Mouse (Mus musculus): ENCODE results near the gene Lmf1. TPM values are rescaled to one million over a fixed set of nuclear protein-coding genes. Genes with fewer than 3 reads are reported as not detected.

Gene Lmf1
- polyA plus RNA-seq, 1 experiment, result 15.2 TPM

GRCm38 (mm10) chr17:25652272-25652671 lies 73.4 kb downstream of the Lmf1 start:
- H3K9me3 ChIP-seq (replicated peaks; ENCODE audit: control insufficient read depth, insufficient read depth, low read length, poor library complexity, severe bottlenecking), result no peaks in the 10 kb centered on the region
- no peak for TF ChIP-seq EP300 (IDR thresholded peaks at IDR 0.05; ENCODE audit: insufficient read depth, low read depth, low read length)
- TF ChIP-seq POLR2A (IDR thresholded peaks at IDR 0.05; ENCODE audit: insufficient read depth, low read length), result no peak
- no peak for TF ChIP-seq CTCF (IDR thresholded peaks at IDR 0.05; ENCODE audit: low read depth, low read length)
- H3K9ac ChIP-seq (ENCODE audit: low read depth, poor library complexity, severe bottlenecking), result no peak overlapping the region
- H3K4me3 ChIP-seq (ENCODE audit: low read depth, low read length), result no peak overlapping the region
- no peaks in the 10 kb centered on the region for H3K36me3 ChIP-seq (ENCODE audit: control insufficient read depth, insufficient read depth, low read length, poor library complexity, severe bottlenecking)
- no peak overlapping the region for H3K27ac ChIP-seq (ENCODE audit: insufficient read depth, low read length)
- H3K27me3 ChIP-seq (ENCODE audit: control insufficient read depth, insufficient read depth, low read length, poor library complexity, severe bottlenecking), result no peaks in the 10 kb centered on the region
- H3K4me1 ChIP-seq (ENCODE audit: control insufficient read depth, insufficient read depth, low read length), result no peaks in the 10 kb centered on the region

GRCm38 (mm10) chr17:25656142-25656825 lies 77.4 kb downstream of the Lmf1 start:
- Histone ChIP-seq H3K4me3 (ENCODE audit: low read depth, low read length) (no peak overlapping the region), H3K9me3 (replicated peaks; ENCODE audit: control insufficient read depth, insufficient read depth, low read length, poor library complexity, severe bottlenecking) (no peaks in the 10 kb centered on the region), H3K9ac (ENCODE audit: low read depth, poor library complexity, severe bottlenecking) (no peak overlapping the region), H3K36me3 (ENCODE audit: control insufficient read depth, insufficient read depth, low read length, poor library complexity, severe bottlenecking) (no peaks in the 10 kb centered on the region), H3K4me1 (ENCODE audit: control insufficient read depth, insufficient read depth, low read length) (no peaks in the 10 kb centered on the region), H3K27ac (ENCODE audit: insufficient read depth, low read length) (no peak overlapping the region), H3K27me3 (ENCODE audit: control insufficient read depth, insufficient read depth, low read length, poor library complexity, severe bottlenecking) (no peaks in the 10 kb centered on the region)
- TF ChIP-seq POLR2A (IDR thresholded peaks at IDR 0.05; ENCODE audit: insufficient read depth, low read length) (no peak), CTCF (IDR thresholded peaks at IDR 0.05; ENCODE audit: low read depth, low read length) (no peak), EP300 (IDR thresholded peaks at IDR 0.05; ENCODE audit: insufficient read depth, low read depth, low read length) (no peak)

- no peaks in the 10 kb centered on the region for H3K4me1 ChIP-seq (ENCODE audit: control insufficient read depth, insufficient read depth, low read length)
- H3K4me3 ChIP-seq (ENCODE audit: low read depth, low read length), result no peak overlapping the region
- H3K27ac ChIP-seq (ENCODE audit: insufficient read depth, low read length), result no peak overlapping the region
- TF ChIP-seq EP300 (IDR thresholded peaks at IDR 0.05; ENCODE audit: insufficient read depth, low read depth, low read length) (no peak), POLR2A (IDR thresholded peaks at IDR 0.05; ENCODE audit: insufficient read depth, low read length) (no peak), CTCF (IDR thresholded peaks at IDR 0.05; ENCODE audit: low read depth, low read length) (no peak)
- no peak overlapping the region for H3K9ac ChIP-seq (ENCODE audit: low read depth, poor library complexity, severe bottlenecking)
- no peaks in the 10 kb centered on the region for H3K27me3 ChIP-seq (ENCODE audit: control insufficient read depth, insufficient read depth, low read length, poor library complexity, severe bottlenecking)
- no peaks in the 10 kb centered on the region for H3K36me3 ChIP-seq (ENCODE audit: control insufficient read depth, insufficient read depth, low read length, poor library complexity, severe bottlenecking)
- H3K9me3 ChIP-seq (replicated peaks; ENCODE audit: control insufficient read depth, insufficient read depth, low read length, poor library complexity, severe bottlenecking), result no peaks in the 10 kb centered on the region
Observed at GRCm38 (mm10) chr17:25656826-25657189, 77.9 kb downstream of the Lmf1 start.

- no peak for TF ChIP-seq EP300 (IDR thresholded peaks at IDR 0.05; ENCODE audit: insufficient read depth, low read depth, low read length)
- TF ChIP-seq POLR2A (IDR thresholded peaks at IDR 0.05; ENCODE audit: insufficient read depth, low read length), result no peak
- TF ChIP-seq CTCF (IDR thresholded peaks at IDR 0.05; ENCODE audit: low read depth, low read length), result no peak
- Histone ChIP-seq H3K36me3 (ENCODE audit: control insufficient read depth, insufficient read depth, low read length, poor library complexity, severe bottlenecking) (no peaks in the 10 kb centered on the region), H3K4me1 (ENCODE audit: control insufficient read depth, insufficient read depth, low read length) (no peaks in the 10 kb centered on the region), H3K27me3 (ENCODE audit: control insufficient read depth, insufficient read depth, low read length, poor library complexity, severe bottlenecking) (no peaks in the 10 kb centered on the region), H3K4me3 (ENCODE audit: low read depth, low read length) (no peak overlapping the region), H3K9ac (ENCODE audit: low read depth, poor library complexity, severe bottlenecking) (no peak overlapping the region), H3K9me3 (replicated peaks; ENCODE audit: control insufficient read depth, insufficient read depth, low read length, poor library complexity, severe bottlenecking) (no peaks in the 10 kb centered on the region), H3K27ac (ENCODE audit: insufficient read depth, low read length) (no peak overlapping the region)
Observed at GRCm38 (mm10) chr17:25663213-25663835, 84.4 kb downstream of the Lmf1 start.

GRCm38 (mm10) chr17:25665485-25665884 lies 86.6 kb downstream of the Lmf1 start:
- TF ChIP-seq POLR2A (IDR thresholded peaks at IDR 0.05; ENCODE audit: insufficient read depth, low read length) (no peak), EP300 (IDR thresholded peaks at IDR 0.05; ENCODE audit: insufficient read depth, low read depth, low read length) (no peak), CTCF (IDR thresholded peaks at IDR 0.05; ENCODE audit: low read depth, low read length) (no peak)
- Histone ChIP-seq H3K4me3 (ENCODE audit: low read depth, low read length) (no peak overlapping the region), H3K36me3 (ENCODE audit: control insufficient read depth, insufficient read depth, low read length, poor library complexity, severe bottlenecking) (no peaks in the 10 kb centered on the region), H3K27ac (ENCODE audit: insufficient read depth, low read length) (no peak overlapping the region), H3K9me3 (replicated peaks; ENCODE audit: control insufficient read depth, insufficient read depth, low read length, poor library complexity, severe bottlenecking) (no peaks in the 10 kb centered on the region), H3K9ac (ENCODE audit: low read depth, poor library complexity, severe bottlenecking) (no peak overlapping the region), H3K27me3 (ENCODE audit: control insufficient read depth, insufficient read depth, low read length, poor library complexity, severe bottlenecking) (no peaks in the 10 kb centered on the region), H3K4me1 (ENCODE audit: control insufficient read depth, insufficient read depth, low read length) (no peaks in the 10 kb centered on the region)

GRCm38 (mm10) chr17:25665891-25666290 lies 87.0 kb downstream of the Lmf1 start:
- H3K27ac ChIP-seq (ENCODE audit: insufficient read depth, low read length), result no peak overlapping the region
- H3K36me3 ChIP-seq (ENCODE audit: control insufficient read depth, insufficient read depth, low read length, poor library complexity, severe bottlenecking), result no peaks in the 10 kb centered on the region
- no peaks in the 10 kb centered on the region for H3K9me3 ChIP-seq (replicated peaks; ENCODE audit: control insufficient read depth, insufficient read depth, low read length, poor library complexity, severe bottlenecking)
- H3K4me1 ChIP-seq (ENCODE audit: control insufficient read depth, insufficient read depth, low read length), result no peaks in the 10 kb centered on the region
- H3K4me3 ChIP-seq (ENCODE audit: low read depth, low read length), result no peak overlapping the region
- H3K27me3 ChIP-seq (ENCODE audit: control insufficient read depth, insufficient read depth, low read length, poor library complexity, severe bottlenecking), result no peaks in the 10 kb centered on the region
- H3K9ac ChIP-seq (ENCODE audit: low read depth, poor library complexity, severe bottlenecking), result no peak overlapping the region
- TF ChIP-seq CTCF (IDR thresholded peaks at IDR 0.05; ENCODE audit: low read depth, low read length) (no peak), EP300 (IDR thresholded peaks at IDR 0.05; ENCODE audit: insufficient read depth, low read depth, low read length) (no peak), POLR2A (IDR thresholded peaks at IDR 0.05; ENCODE audit: insufficient read depth, low read length) (no peak)

All from ES-Bruce4 (cell line).